Mouse (Mus musculus) liver, postnatal 0 days (tissue): ENCODE results near the gene Myo18a.

ENCODE experiments used
- CTCF ChIP-seq: sonication (generic); IDR thresholded peaks from 2 replicates; pipeline ENCODE4 v1.5.1; 2016; ENCODE audit warnings: antibody characterized with exemption, low read depth
- EP300 ChIP-seq: IDR thresholded peaks from 2 replicates; pipeline ENCODE4 v1.6.1; 2016; ENCODE audit warnings: antibody characterized with exemption, low read depth, mild to moderate bottlenecking

GRCm38 (mm10) chr11:77781088-77781487 is 18.0 kb downstream of the Myo18a start:
- TF ChIP-seq CTCF, result no peak
- no peak for TF ChIP-seq EP300
